Mouse (Mus musculus) kidney, embryonic 16.5 days (tissue): ENCODE data around the gene C2cd2. TPM values are rescaled to one million over a fixed set of nuclear protein-coding genes. Genes with fewer than 3 reads are reported as not detected.
A peak's percentile ranks its signal among the peaks of the same experiment; 100 is the strongest.
"Not testable (repeated sequence)": the region's sequence is repeated elsewhere in the genome, so short reads cannot be mapped to it uniquely, and the experiment has no call there.

Source experiments
- ATAC-seq: fragments of 200-750 bp; cut with Nextera tagmentation; 2 replicates; pipeline ENCODE4 v1.8.0; 2017; ENCODE audit warnings: moderate TSS enrichment; ENCODE audit not compliant: low FRiP score, low TSS enrichment
- H3K27ac ChIP-seq: fragments of 300-500 bp; sonication (generic); 2 replicates; pipeline ENCODE4 v1.5.1; 2014; ENCODE audit warnings: low read length
- H3K27me3 ChIP-seq: fragments of 300-500 bp; sonication (generic); 2 replicates; pipeline ENCODE4 v1.6.1; 2014; ENCODE audit warnings: low read length, control low read depth, mixed read lengths; ENCODE audit not compliant: insufficient read depth
- H3K36me3 ChIP-seq: fragments of 300-500 bp; sonication (generic); 2 replicates; pipeline ENCODE4 v1.6.1; 2014; ENCODE audit warnings: low read length, control low read depth, mixed read lengths; ENCODE audit not compliant: insufficient read depth
- H3K4me1 ChIP-seq: fragments of 300-500 bp; sonication (generic); 2 replicates; pipeline ENCODE4 v1.6.1; 2014; ENCODE audit warnings: low read length, control low read depth, mixed read lengths; ENCODE audit not compliant: insufficient read depth
- H3K4me2 ChIP-seq: fragments of 300-500 bp; sonication (generic); replicated peaks from 2 replicates; pipeline ENCODE4 v1.6.1; 2014; ENCODE audit warnings: low read depth, low read length
- H3K4me3 ChIP-seq: fragments of 300-500 bp; sonication (generic); 2 replicates; pipeline ENCODE4 v1.5.1; 2014; ENCODE audit warnings: mild to moderate bottlenecking, low read length
- H3K9ac ChIP-seq: fragments of 300-500 bp; sonication (generic); replicated peaks from 2 replicates; pipeline ENCODE4 v1.6.1; 2014; ENCODE audit warnings: low read length
- H3K9me3 ChIP-seq: fragments of 300-500 bp; sonication (generic); 2 replicates; pipeline ENCODE4 v1.6.1; 2016; ENCODE audit warnings: low read length, control low read depth
- WGBS: fragments of 180-500 bp; shearing (Covaris S2); extraction: QIAGEN DNeasy Blood & Tissue Kit; methylation state at CpG from one replicate; pipeline ENCODE4 v1.1.7; 2014; 5-methylcytosine and 5-hydroxymethylcytosine counted together
- polyA plus RNA-seq: library from polyadenylated mRNA; unstranded; fragments of >200 nt; fragmentation: Nextera tagmentation; extraction: Ambion mirVana; gene quantifications from 2 replicates; pipeline ENCODE4 v1.2.1, GENCODE M21; 2015

Gene C2cd2
- polyA plus RNA-seq: 16.7 and 18.1 TPM in 2 replicates

- Histone ChIP-seq H3K4me1 (peaks cover 3% of the 10 kb centered on the region; the same call in 1 of the 2 replicates), H3K27ac (peak within 1 kb of the TSS; percentile 99), H3K9me3 (no peaks in the 10 kb centered on the region), H3K9ac (peak within 1 kb of the TSS; percentile 93), H3K4me2 (peak within 1 kb of the TSS; percentile 84), H3K36me3 (no peaks in the 10 kb centered on the region), H3K27me3 (no peaks in the 10 kb centered on the region), H3K4me3 (peak within 1 kb of the TSS; percentile 91)
- under 1% methylated on average over 78 of the region's 78 CpGs for WGBS
- ATAC-seq: peak; percentile 99
Measured at GRCm38 (mm10) chr16:97962151-97962948, at the start of gene C2cd2, which contains the start of gene Zbtb21. TSS of gene C2cd2 (minus strand) at chr16:97962598. TSS of gene Zbtb21 (minus strand) at chr16:97962622.

- Histone ChIP-seq H3K27ac (peak overlapping the region; percentile 94), H3K9ac (peak overlapping the region; percentile 75), H3K9me3 (peaks cover 16% of the 10 kb centered on the region), H3K36me3 (peaks cover 14% of the 10 kb centered on the region), H3K4me3 (peak overlapping the region; percentile 67), H3K4me2 (peak overlapping the region; percentile 71), H3K4me1 (peaks cover 15% of the 10 kb centered on the region)
- 0% methylated on average over 8 of the region's 8 CpGs for WGBS
- not testable (repeated sequence) for H3K27me3 ChIP-seq, ATAC-seq
Measured at GRCm38 (mm10) chr16:97997383-97997731, 35.0 kb upstream of the C2cd2 start.

- H3K4me2 ChIP-seq: peak within 1 kb of the TSS; percentile 71
- ATAC-seq: peak; percentile 99
Measured at GRCm38 (mm10) chr16:97996616-97997382, 34.4 kb upstream of the C2cd2 start, which contains the start of gene B230307C23Rik. TSS of gene B230307C23Rik (plus strand) at chr16:97997315.

GRCm38 (mm10) chr16:97995849-97996615, 33.6 kb upstream of the C2cd2 start:
- Histone ChIP-seq H3K4me1 (peaks cover 15% of the 10 kb centered on the region), H3K27ac (peak overlapping the region; percentile 94; the same call in 1 of the 2 replicates), H3K4me3 (peak overlapping the region; percentile 67), H3K36me3 (peaks cover 9% of the 10 kb centered on the region), H3K27me3 (no peaks in the 10 kb centered on the region), H3K4me2 (peak overlapping the region; percentile 71), H3K9ac (peak overlapping the region; percentile 75), H3K9me3 (peaks cover 11% of the 10 kb centered on the region)
- WGBS: 30% methylated on average over 1 of the region's 1 CpGs
- no peak for ATAC-seq

More at GRCm38 (mm10) chr16:97996616-97997382, 34.4 kb upstream of the C2cd2 start, which contains the start of gene B230307C23Rik:
- 1% methylated on average over 22 of the region's 22 CpGs for WGBS
- Histone ChIP-seq H3K27ac (peak within 1 kb of the TSS; percentile 94), H3K9me3 (peaks cover 11% of the 10 kb centered on the region), H3K9ac (peak within 1 kb of the TSS; percentile 75), H3K4me3 (peak within 1 kb of the TSS; percentile 67), H3K36me3 (peaks cover 9% of the 10 kb centered on the region), H3K4me1 (peaks cover 15% of the 10 kb centered on the region), H3K27me3 (no peaks in the 10 kb centered on the region)

GRCm38 (mm10) chr16:97992477-97992876, 30.1 kb upstream of the C2cd2 start:
- H3K27ac ChIP-seq, H3K9ac ChIP-seq, ATAC-seq, H3K4me3 ChIP-seq, H3K4me2 ChIP-seq, H3K27me3 ChIP-seq, H3K36me3 ChIP-seq, H3K4me1 ChIP-seq, H3K9me3 ChIP-seq: not testable (repeated sequence)
- WGBS: 79% methylated on average over 3 of the region's 3 CpGs

- no peak overlapping the region for H3K9ac ChIP-seq
- no peak for ATAC-seq
- WGBS: 81% methylated on average over 2 of the region's 2 CpGs
- no peak overlapping the region for H3K4me3 ChIP-seq
- H3K4me1 ChIP-seq: peaks cover 5% of the 10 kb centered on the region
- 0 out of 2 replicates have a peak, but pooled peaks cover 2% of the 10 kb centered on the region for H3K9me3 ChIP-seq
- no peak overlapping the region for H3K27ac ChIP-seq
- no peaks in the 10 kb centered on the region for H3K27me3 ChIP-seq
- H3K36me3 ChIP-seq: no peaks in the 10 kb centered on the region
- no peak overlapping the region for H3K4me2 ChIP-seq
Measured at GRCm38 (mm10) chr16:97991517-97991916, 29.1 kb upstream of the C2cd2 start.

GRCm38 (mm10) chr16:97984589-97984988, 22.2 kb upstream of the C2cd2 start:
- no peak overlapping the region for H3K4me3 ChIP-seq
- 38% methylated on average over 5 of the region's 5 CpGs for WGBS
- H3K4me2 ChIP-seq: no peak overlapping the region
- H3K4me1 ChIP-seq: no peaks in the 10 kb centered on the region
- H3K36me3 ChIP-seq: no peaks in the 10 kb centered on the region
- no peak overlapping the region for H3K9ac ChIP-seq
- no peak overlapping the region for H3K27ac ChIP-seq
- H3K9me3 ChIP-seq: 0 out of 2 replicates have a peak, but pooled peaks cover 2% of the 10 kb centered on the region
- no peaks in the 10 kb centered on the region for H3K27me3 ChIP-seq
- no peak for ATAC-seq

GRCm38 (mm10) chr16:97981362-97981761, 19.0 kb upstream of the C2cd2 start:
- ATAC-seq: no peak
- Histone ChIP-seq H3K4me2 (no peak overlapping the region), H3K27me3 (no peaks in the 10 kb centered on the region), H3K27ac (no peak overlapping the region), H3K9me3 (no peaks in the 10 kb centered on the region), H3K9ac (no peak overlapping the region), H3K36me3 (no peaks in the 10 kb centered on the region), H3K4me1 (no peaks in the 10 kb centered on the region), H3K4me3 (no peak overlapping the region)
- WGBS: 93% methylated on average over 1 of the region's 1 CpGs

- Histone ChIP-seq H3K27me3 (no peaks in the 10 kb centered on the region), H3K9ac (no peak overlapping the region), H3K36me3 (no peaks in the 10 kb centered on the region), H3K4me1 (no peaks in the 10 kb centered on the region), H3K9me3 (no peaks in the 10 kb centered on the region), H3K27ac (no peak overlapping the region), H3K4me3 (no peak overlapping the region), H3K4me2 (no peak overlapping the region)
- 91% methylated on average over 3 of the region's 3 CpGs for WGBS
- no peak for ATAC-seq
Measured at GRCm38 (mm10) chr16:97977722-97978121, 15.3 kb upstream of the C2cd2 start.
